Mouse (Mus musculus) left cerebral cortex, adult 18-20 months (tissue): ENCODE results near the gene Ndufab1. TPM values are rescaled to one million over a fixed set of nuclear protein-coding genes. Genes with fewer than 3 reads are reported as not detected.

Experiments
- DNase-seq, 2 experiments: peaks; one replicate each; pipeline ENCODE4 v3.0.0; 2021 to 2022; ENCODE audit warnings: low spot score in 2 of 2, mixed read lengths in 1 of 2
- long read RNA-seq, 2 experiments: library from polyadenylated mRNA; stranded (forward); transcript quantifications; one replicate each; pipeline ENCODE4 v2.0.0; 2021
- total RNA-seq, 2 experiments: library from RNA; stranded (reverse); gene quantifications; 2 replicates each; pipeline ENCODE4 v1.2.3; 2021

Gene Ndufab1
- total RNA-seq, result 100 to 1,000 TPM; 290 to 310 TPM
- long read RNA-seq, experiment 1, transcript Ndufab1-201 (5 exons, 3,479 nt), result minor isoform, 5 of 159 reads
- long read RNA-seq, experiment 1, transcript Ndufab1-203 (5 exons, 1,416 nt), result major isoform, 122 of 159 reads
- long read RNA-seq, experiment 1, partial matches to known transcripts, result 2 of 159 reads
- long read RNA-seq, experiment 1, other reads (novel, unspliced or antisense), result 23 of 159 reads
- long read RNA-seq, experiment 2, transcript Ndufab1-203 (5 exons, 1,416 nt), result major isoform, 131 of 148 reads
- long read RNA-seq, experiment 2, partial matches to known transcripts, result 1 of 148 reads
- long read RNA-seq, experiment 2, other reads (novel, unspliced or antisense), result 14 of 148 reads

GRCm38 (mm10) chr7:122101747-122102244 is at the start of gene Ndufab1:
Gene Ndufab1 (minus strand): TSS chr7:122101886.
- DNase-seq, result peak; percentile 86 to 89

GRCm38 (mm10) chr7:122140991-122141390 is 39.3 kb upstream of the Ndufab1 start:
- DNase-seq, result no peak

GRCm38 (mm10) chr7:122138190-122138589 is 36.5 kb upstream of the Ndufab1 start:
- no peak for DNase-seq

- DNase-seq, result no peak
These were observed 35.4 kb upstream of the Ndufab1 start for GRCm38 (mm10) chr7:122137071-122137470.

- DNase-seq, result no peak
These were observed 33.4 kb upstream of the Ndufab1 start for GRCm38 (mm10) chr7:122135070-122135469.

- no peak for DNase-seq
These were observed 31.6 kb upstream of the Ndufab1 start for GRCm38 (mm10) chr7:122133338-122133625.

- peak; percentile 98 to 100 for DNase-seq
These were observed 31.0 kb upstream of the Ndufab1 start, which contains the start of the genes Palb2 and Dctn5 for GRCm38 (mm10) chr7:122132497-122133337. Gene Palb2 (minus strand): TSS chr7:122132985. Gene Dctn5 (plus strand): TSS chr7:122133041.

GRCm38 (mm10) chr7:122131834-122132233 is 30.1 kb upstream of the Ndufab1 start:
- no peak for DNase-seq

GRCm38 (mm10) chr7:122126946-122127345 is 25.3 kb upstream of the Ndufab1 start:
- DNase-seq, result no peak

- no peak for DNase-seq
These were observed 23.9 kb upstream of the Ndufab1 start for GRCm38 (mm10) chr7:122125636-122126035.

- no peak for DNase-seq
These were observed 21.8 kb upstream of the Ndufab1 start for GRCm38 (mm10) chr7:122123518-122123917.

GRCm38 (mm10) chr7:122108206-122108605 is 6.5 kb upstream of the Ndufab1 start:
- DNase-seq, result no peak

- DNase-seq, result peak in 1 of 2 experiments; percentile 12
These were observed 506 bp downstream of the Ndufab1 start for GRCm38 (mm10) chr7:122101014-122101746.

- DNase-seq, result peak; percentile 17 to 26
These were observed 2.5 kb downstream of the Ndufab1 start for GRCm38 (mm10) chr7:122099222-122099621.

- no peak for DNase-seq
These were observed 3.7 kb downstream of the Ndufab1 start for GRCm38 (mm10) chr7:122098009-122098408.

- DNase-seq, result no peak
These were observed 6.9 kb downstream of the Ndufab1 start for GRCm38 (mm10) chr7:122094564-122095330.

- DNase-seq, result no peak
These were observed 14.3 kb downstream of the Ndufab1 start for GRCm38 (mm10) chr7:122087195-122087982.

- no peak for DNase-seq
These were observed 20.6 kb downstream of the Ndufab1 start for GRCm38 (mm10) chr7:122081071-122081470.

GRCm38 (mm10) chr7:122079798-122080554 is 21.7 kb downstream of the Ndufab1 start:
- DNase-seq, result no peak
